Mouse (Mus musculus) kidney, postnatal 36 days (tissue): ENCODE data around the gene Ssh3.

Experiments used
- DNase-seq, 2 experiments: peaks; one replicate each; pipeline ENCODE4 v3.0.0; 2021 to 2022; ENCODE audit warnings: mixed read lengths in 2 of 2

Gene Ssh3

DNA sequence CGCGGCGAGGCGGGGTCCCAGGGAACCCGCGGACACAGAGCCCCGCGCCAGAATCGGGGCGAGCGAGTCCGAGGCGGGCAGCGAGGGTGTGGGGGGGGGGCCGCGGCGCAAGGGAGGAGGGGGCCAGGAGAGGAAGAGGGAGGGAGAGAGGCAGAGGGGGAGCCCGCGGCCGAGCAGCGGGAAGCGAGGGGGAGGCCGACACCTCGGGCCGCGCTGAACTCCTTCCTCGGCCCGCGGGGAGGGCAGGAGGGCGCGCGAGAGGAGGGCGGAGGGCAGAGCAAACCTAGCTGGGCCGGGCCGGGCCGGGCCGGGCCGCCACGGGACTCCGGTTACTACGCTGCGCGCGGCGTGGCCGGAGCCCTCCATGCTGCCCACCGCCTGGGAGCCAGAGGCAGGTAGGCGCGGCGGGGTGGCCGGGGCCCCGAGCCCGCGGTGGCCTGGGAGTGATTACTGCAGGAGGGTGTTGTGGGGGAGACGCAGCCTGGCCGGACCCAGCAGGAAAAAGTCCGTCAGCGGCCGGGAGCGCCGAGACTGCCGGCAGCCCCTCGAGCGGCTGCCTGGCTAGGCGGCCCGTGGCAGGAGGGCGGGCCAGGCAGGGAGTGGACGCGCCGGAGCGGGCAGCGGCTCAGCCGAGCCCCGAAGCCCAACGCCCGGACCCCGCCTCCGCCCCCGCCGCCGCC lies 54.1 kb downstream of the Ssh3 start:
- DNase-seq: peak; percentile 46 to 70

DNA sequence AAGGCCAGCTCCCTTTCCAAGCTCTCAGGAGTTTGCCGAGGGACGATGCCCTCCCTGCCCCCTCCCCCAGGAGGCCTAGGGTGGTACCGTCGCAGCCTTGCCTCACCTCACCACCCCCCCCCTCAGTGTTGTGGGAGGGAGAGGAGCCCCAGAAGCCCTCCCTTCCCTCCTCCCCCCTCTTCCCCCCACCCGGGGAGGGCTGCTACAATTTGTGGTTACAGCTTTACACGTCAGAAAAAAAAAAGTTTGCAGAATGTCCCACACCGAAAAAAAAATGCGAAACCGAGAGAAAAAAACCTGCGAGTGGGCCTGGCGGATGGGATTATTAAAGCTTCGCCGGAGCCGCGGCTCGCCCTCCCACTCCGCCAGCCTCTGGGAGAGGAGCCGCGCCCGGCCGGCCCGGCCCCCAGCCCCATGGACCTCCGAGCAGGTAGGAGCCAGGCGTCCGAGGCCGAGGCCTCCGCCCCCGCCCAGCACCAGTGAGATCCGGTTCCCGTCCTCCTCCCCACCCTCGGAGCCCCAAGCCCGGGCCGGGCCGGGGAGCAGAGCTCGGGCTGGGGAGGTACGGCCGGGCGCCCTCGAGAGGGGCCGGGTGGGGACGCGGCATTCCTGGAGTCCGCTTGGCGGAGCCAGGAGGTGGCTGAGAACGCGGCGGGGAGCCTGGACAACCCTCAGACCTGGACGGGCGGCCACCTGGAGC lies 54.8 kb downstream of the Ssh3 start, which contains the start of the genes Clcf1 and AC109138.7:
Clcf1 (plus strand) TSS at position 168 of the 700 bp plus-strand sequence.
AC109138.7 (plus strand) TSS at position 287 of the 700 bp plus-strand sequence.
- DNase-seq: peak; percentile 36 to 73

DNA sequence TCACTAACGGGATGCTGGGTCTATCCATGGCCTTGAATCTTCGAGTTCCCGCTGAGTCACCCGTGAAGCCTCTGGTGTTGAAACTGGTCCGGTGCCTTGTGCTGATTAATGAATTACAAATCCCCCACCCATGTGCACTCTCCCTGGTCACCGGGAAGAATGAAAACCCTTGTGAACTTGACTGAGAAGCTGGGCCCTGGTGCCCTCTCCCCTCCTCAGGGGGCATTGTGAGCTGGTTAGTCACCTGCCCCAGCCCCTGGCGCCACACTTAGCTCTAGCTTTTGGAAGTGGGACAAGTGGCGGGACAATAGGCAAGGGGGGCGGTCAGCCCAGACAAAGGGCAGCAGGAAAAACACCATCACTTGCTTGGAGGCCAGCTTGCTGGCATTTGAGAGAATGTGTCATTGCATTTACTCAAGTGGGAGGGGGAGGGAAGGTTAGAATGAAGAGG lies 55.4 kb downstream of the Ssh3 start:
- DNase-seq: peak; percentile 69 to 85

DNA sequence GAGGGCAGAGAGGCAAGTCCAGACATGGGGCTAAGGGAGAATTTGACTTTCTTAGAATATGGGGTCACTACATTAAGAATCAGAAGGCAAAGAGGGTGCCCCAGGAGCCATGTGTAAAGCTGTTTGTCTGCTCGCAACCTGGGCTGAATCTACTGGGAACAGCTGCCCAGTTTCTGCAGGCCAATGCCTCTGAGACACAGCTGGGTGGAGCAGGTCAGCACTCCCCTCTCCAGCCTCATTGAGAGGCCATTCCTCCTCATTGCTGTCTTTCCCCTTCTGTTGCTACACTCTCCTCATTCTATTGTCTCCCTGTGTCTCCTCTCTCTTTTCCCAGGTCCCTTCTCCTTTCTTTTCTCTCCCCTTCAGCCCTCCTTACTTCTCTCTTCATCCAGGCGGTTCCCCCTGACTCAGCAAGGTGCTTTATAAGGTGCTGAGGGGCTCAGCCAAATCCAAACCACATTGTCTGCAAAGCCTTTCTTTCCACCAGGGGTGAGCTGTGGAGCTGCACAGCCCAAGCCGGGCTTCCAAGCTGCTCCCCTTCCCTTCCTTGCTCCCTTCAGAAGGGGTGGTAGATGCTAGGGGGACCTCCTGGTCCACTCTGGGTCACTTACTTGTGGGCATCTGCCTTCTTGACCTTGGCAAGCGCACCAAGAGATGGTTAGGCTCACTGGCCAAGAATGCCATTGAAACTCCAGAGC lies 56.9 kb downstream of the Ssh3 start:
- no peak for DNase-seq
